Mouse (Mus musculus): Measurements from ENCODE around the gene Tnk1. TPM values are rescaled to one million over a fixed set of nuclear protein-coding genes. Genes with fewer than 3 reads are reported as not detected.
A peak's percentile ranks its signal among the peaks of the same experiment; 100 is the strongest.

Gene Tnk1
- polyA plus RNA-seq, 1 experiment from 2014 or later = 0.69 TPM

GRCm38 (mm10) chr11:69802648-69803105 is 55.9 kb downstream of the Tnk1 start:
- under 1% methylated on average over 31 of the region's 33 CpGs for WGBS (ENCODE audit: insufficient replicate concordance)
- Histone ChIP-seq H3K36me3 (replicated peaks; ENCODE audit: insufficient read depth, low read length) (no peaks in the 10 kb centered on the region), H3K4me3 (ENCODE audit: low read depth, low read length) (peak overlapping the region; percentile 54), H3K27ac (ENCODE audit: low read depth) (no peak overlapping the region), H3K4me1 (ENCODE audit: insufficient read depth) (peaks cover 42% of the 10 kb centered on the region), H3K4me2 (ENCODE audit: low read depth, low read length) (peak overlapping the region; percentile 87), H3K9me3 (ENCODE audit: low read length) (no peaks in the 10 kb centered on the region), H3K9ac (replicated peaks) (no peak overlapping the region; the same call in 1 of the 2 replicates), H3K27me3 (ENCODE audit: insufficient read depth, low read length) (peaks cover 74% of the 10 kb centered on the region)
- no peak; the same call in 1 of the 2 replicates for ATAC-seq
- DNase-seq = peak; percentile 78
- TF ChIP-seq EP300 (IDR thresholded peaks at IDR 0.05; ENCODE audit: low read depth) (no peak), CTCF (IDR thresholded peaks at IDR 0.05; ENCODE audit: low read depth) (no peak)

- no peak for DNase-seq
- Histone ChIP-seq H3K27me3 (ENCODE audit: insufficient read depth, low read length) (peaks cover 77% of the 10 kb centered on the region), H3K4me1 (ENCODE audit: insufficient read depth) (peaks cover 42% of the 10 kb centered on the region)
Measured at GRCm38 (mm10) chr11:69801379-69801977, 57.1 kb downstream of the Tnk1 start, which contains the start of gene Fgf11. TSS of gene Fgf11 (minus strand) at chr11:69801857.

More at GRCm38 (mm10) chr11:69801379-69801977, 57.1 kb downstream of the Tnk1 start, which contains the start of gene Fgf11:
- Histone ChIP-seq H3K4me3 (ENCODE audit: low read depth, low read length) (peak within 1 kb of the TSS; percentile 54), H3K4me2 (ENCODE audit: low read depth, low read length) (peak within 1 kb of the TSS; percentile 87), H3K36me3 (replicated peaks; ENCODE audit: insufficient read depth, low read length) (no peaks in the 10 kb centered on the region), H3K9ac (replicated peaks) (peak within 1 kb of the TSS; percentile 24), H3K27ac (ENCODE audit: low read depth) (no peak within 1 kb of the TSS), H3K9me3 (ENCODE audit: low read length) (no peaks in the 10 kb centered on the region)
- ATAC-seq = no peak
- TF ChIP-seq CTCF (IDR thresholded peaks at IDR 0.05; ENCODE audit: low read depth) (no peak), EP300 (IDR thresholded peaks at IDR 0.05; ENCODE audit: low read depth) (no peak)
- 4% methylated on average over 28 of the region's 33 CpGs for WGBS (ENCODE audit: insufficient replicate concordance)

Small RNAs within 50 kb of the gene (microRNA-seq; reads per million reads assigned to microRNA genes)
- not detected for gene Mir6924

Other genes starting within 250 kb of the Tnk1 start
- 4.3 and 4.7 TPM in 2 replicates for gene Shbg, start 240.8 kb downstream of the Tnk1 start, polyA plus RNA-seq (2015; fragmentation: Nextera tagmentation; extraction: Ambion mirVana)
- 15.2 and 18.7 TPM in 2 replicates for gene Sat2, start 236.7 kb downstream of the Tnk1 start, polyA plus RNA-seq (2015; fragmentation: Nextera tagmentation; extraction: Ambion mirVana)
- gene Fxr2, start 225.7 kb downstream of the Tnk1 start, polyA plus RNA-seq (2015; fragmentation: Nextera tagmentation; extraction: Ambion mirVana) = 6.8 TPM in 2 replicates
- 0.13 TPM in 1 of 2 replicates, not detected in the other for gene Sox15, start 203.4 kb downstream of the Tnk1 start, polyA plus RNA-seq (2015; fragmentation: Nextera tagmentation; extraction: Ambion mirVana)
- 36.9 and 41.0 TPM in 2 replicates for gene Mpdu1, start 196.1 kb downstream of the Tnk1 start, polyA plus RNA-seq (2015; fragmentation: Nextera tagmentation; extraction: Ambion mirVana)
- 30.1 and 32.5 TPM in 2 replicates for gene Cd68, start 192.6 kb downstream of the Tnk1 start, polyA plus RNA-seq (2015; fragmentation: Nextera tagmentation; extraction: Ambion mirVana)
- 199 and 203 TPM in 2 replicates for gene Eif4a1, start 186.3 kb downstream of the Tnk1 start, polyA plus RNA-seq (2015; fragmentation: Nextera tagmentation; extraction: Ambion mirVana)
- 14.5 and 15.2 TPM in 2 replicates for gene Senp3, start 176.6 kb downstream of the Tnk1 start, polyA plus RNA-seq (2015; fragmentation: Nextera tagmentation; extraction: Ambion mirVana)
- 0.46 and 0.83 TPM in 2 replicates for gene Tnfsf13, start 172.9 kb downstream of the Tnk1 start, polyA plus RNA-seq (2015; fragmentation: Nextera tagmentation; extraction: Ambion mirVana)
- gene Tnfsf12, start 162.9 kb downstream of the Tnk1 start, polyA plus RNA-seq (2015; fragmentation: Nextera tagmentation; extraction: Ambion mirVana) = 2.8 and 3.6 TPM in 2 replicates
- gene Tnfsfm13, start 162.6 kb downstream of the Tnk1 start, polyA plus RNA-seq (2015; fragmentation: Nextera tagmentation; extraction: Ambion mirVana) = 1.1 and 1.4 TPM in 2 replicates
- 6.6 and 6.8 TPM in 2 replicates for gene Polr2a, start 100.1 kb downstream of the Tnk1 start, polyA plus RNA-seq (2015; fragmentation: Nextera tagmentation; extraction: Ambion mirVana)
- gene Slc35g3, start 96.8 kb downstream of the Tnk1 start, polyA plus RNA-seq (2015; fragmentation: Nextera tagmentation; extraction: Ambion mirVana) = not detected in 2 replicates
- 0.67 and 0.75 TPM in 2 replicates for gene Zbtb4, start 92.8 kb downstream of the Tnk1 start, polyA plus RNA-seq (2015; fragmentation: Nextera tagmentation; extraction: Ambion mirVana)
- 0.73 and 0.76 TPM in 2 replicates for gene Chrnb1, start 62.8 kb downstream of the Tnk1 start, polyA plus RNA-seq (2015; fragmentation: Nextera tagmentation; extraction: Ambion mirVana)
- gene Fgf11, start 56.9 kb downstream of the Tnk1 start, polyA plus RNA-seq (2015; fragmentation: Nextera tagmentation; extraction: Ambion mirVana) = 0.04 and 0.07 TPM in 2 replicates
- 4.4 and 4.8 TPM in 2 replicates for gene Tmem102, start 53.1 kb downstream of the Tnk1 start, polyA plus RNA-seq (2015; fragmentation: Nextera tagmentation; extraction: Ambion mirVana)
- gene Gm39566, start 43.4 kb downstream of the Tnk1 start, polyA plus RNA-seq (2015; fragmentation: Nextera tagmentation; extraction: Ambion mirVana) = not detected in 2 replicates
- not detected in 2 replicates for gene Spem2, start 40.3 kb downstream of the Tnk1 start, polyA plus RNA-seq (2015; fragmentation: Nextera tagmentation; extraction: Ambion mirVana)
- not detected in 2 replicates for gene Spem1, start 36.5 kb downstream of the Tnk1 start, polyA plus RNA-seq (2015; fragmentation: Nextera tagmentation; extraction: Ambion mirVana)
- 0.60 and 0.75 TPM in 2 replicates for gene Nlgn2, start 20.9 kb downstream of the Tnk1 start, polyA plus RNA-seq (2015; fragmentation: Nextera tagmentation; extraction: Ambion mirVana)
- gene Tmem256, start 20.2 kb downstream of the Tnk1 start, polyA plus RNA-seq (2015; fragmentation: Nextera tagmentation; extraction: Ambion mirVana) = 412 and 418 TPM in 2 replicates
- 20.8 and 23.1 TPM in 2 replicates for gene Plscr3, start 12.4 kb downstream of the Tnk1 start, polyA plus RNA-seq (2015; fragmentation: Nextera tagmentation; extraction: Ambion mirVana)
- not detected in 2 replicates for gene Tmem95, start 19.3 kb upstream of the Tnk1 start, polyA plus RNA-seq (2015; fragmentation: Nextera tagmentation; extraction: Ambion mirVana)
- 0.92 and 0.95 TPM in 2 replicates for gene Kctd11, start 22.7 kb upstream of the Tnk1 start, polyA plus RNA-seq (2015; fragmentation: Nextera tagmentation; extraction: Ambion mirVana)
- gene Acap1, start 36.8 kb upstream of the Tnk1 start, polyA plus RNA-seq (2015; fragmentation: Nextera tagmentation; extraction: Ambion mirVana) = 6.5 and 7.1 TPM in 2 replicates
- 0.90 and 1.2 TPM in 2 replicates for gene 2810408A11Rik, start 42.3 kb upstream of the Tnk1 start, polyA plus RNA-seq (2015; fragmentation: Nextera tagmentation; extraction: Ambion mirVana)
- gene Neurl4, start 42.3 kb upstream of the Tnk1 start, polyA plus RNA-seq (2015; fragmentation: Nextera tagmentation; extraction: Ambion mirVana) = 1.0 and 1.4 TPM in 2 replicates
- gene Gps2, start 55.2 kb upstream of the Tnk1 start, polyA plus RNA-seq (2015; fragmentation: Nextera tagmentation; extraction: Ambion mirVana) = 46.1 and 48.9 TPM in 2 replicates
- gene Eif5a, start 63.2 kb upstream of the Tnk1 start, polyA plus RNA-seq (2015; fragmentation: Nextera tagmentation; extraction: Ambion mirVana) = 872 and 914 TPM in 2 replicates
- gene Ybx2, start 77.1 kb upstream of the Tnk1 start, polyA plus RNA-seq (2015; fragmentation: Nextera tagmentation; extraction: Ambion mirVana) = not detected in 2 replicates
- gene Slc2a4, start 89.5 kb upstream of the Tnk1 start, polyA plus RNA-seq (2015; fragmentation: Nextera tagmentation; extraction: Ambion mirVana) = 7.7 and 10.4 TPM in 2 replicates
- gene Cldn7, start 106.0 kb upstream of the Tnk1 start, polyA plus RNA-seq (2015; fragmentation: Nextera tagmentation; extraction: Ambion mirVana) = 4.1 and 4.4 TPM in 2 replicates
- 8.4 and 9.7 TPM in 2 replicates for gene Ctdnep1, start 122.4 kb upstream of the Tnk1 start, polyA plus RNA-seq (2015; fragmentation: Nextera tagmentation; extraction: Ambion mirVana)
- 40.6 and 42.9 TPM in 2 replicates for gene Elp5, start 123.8 kb upstream of the Tnk1 start, polyA plus RNA-seq (2015; fragmentation: Nextera tagmentation; extraction: Ambion mirVana)
- gene Gabarap, start 132.4 kb upstream of the Tnk1 start, polyA plus RNA-seq (2015; fragmentation: Nextera tagmentation; extraction: Ambion mirVana) = 305 and 324 TPM in 2 replicates
- 19.5 and 25.5 TPM in 2 replicates for gene Phf23, start 137.0 kb upstream of the Tnk1 start, polyA plus RNA-seq (2015; fragmentation: Nextera tagmentation; extraction: Ambion mirVana)
- 2.7 and 3.4 TPM in 2 replicates for gene Dvl2, start 141.9 kb upstream of the Tnk1 start, polyA plus RNA-seq (2015; fragmentation: Nextera tagmentation; extraction: Ambion mirVana)
- 345 and 367 TPM in 2 replicates for gene Acadvl, start 156.7 kb upstream of the Tnk1 start, polyA plus RNA-seq (2015; fragmentation: Nextera tagmentation; extraction: Ambion mirVana)
- gene Dlg4, start 158.2 kb upstream of the Tnk1 start, polyA plus RNA-seq (2015; fragmentation: Nextera tagmentation; extraction: Ambion mirVana) = 0.58 and 0.61 TPM in 2 replicates
- gene Asgr1, start 195.4 kb upstream of the Tnk1 start, polyA plus RNA-seq (2015; fragmentation: Nextera tagmentation; extraction: Ambion mirVana) = 458 and 462 TPM in 2 replicates
- gene Asgr2, start 233.9 kb upstream of the Tnk1 start, polyA plus RNA-seq (2015; fragmentation: Nextera tagmentation; extraction: Ambion mirVana) = 48.3 and 53.3 TPM in 2 replicates

All from liver, postnatal 0 days (tissue).